Mouse (Mus musculus) midbrain, embryonic 12.5 days (tissue): Measurements from ENCODE around the gene Tbx15. TPM values are rescaled to one million over a fixed set of nuclear protein-coding genes. Genes with fewer than 3 reads are reported as not detected.

ENCODE experiments used
- ATAC-seq: fragments of 200-750 bp; cut with Nextera tagmentation; 2 replicates; pipeline ENCODE4 v1.8.0; 2017; ENCODE audit warnings: low read depth, moderate TSS enrichment, moderate library complexity; ENCODE audit not compliant: low FRiP score
- H3K27ac ChIP-seq: fragments of 300-500 bp; sonication (generic); replicated peaks from 2 replicates; pipeline ENCODE4 v1.5.1; 2016; ENCODE audit warnings: mild to moderate bottlenecking
- H3K27me3 ChIP-seq: fragments of 300-500 bp; sonication (generic); 2 replicates; pipeline ENCODE4 v1.6.1; 2016; ENCODE audit warnings: mild to moderate bottlenecking
- H3K36me3 ChIP-seq: fragments of 300-500 bp; sonication (generic); 2 replicates; pipeline ENCODE4 v1.6.1; 2016
- H3K4me1 ChIP-seq: fragments of 300-500 bp; sonication (generic); 2 replicates; pipeline ENCODE4 v1.6.1; 2016
- H3K4me2 ChIP-seq: fragments of 300-500 bp; sonication (generic); replicated peaks from 2 replicates; pipeline ENCODE4 v1.6.1; 2016; ENCODE audit warnings: mild to moderate bottlenecking, moderate library complexity
- H3K4me3 ChIP-seq: fragments of 300-500 bp; sonication (generic); 2 replicates; pipeline ENCODE4 v1.5.1; 2016; ENCODE audit warnings: mild to moderate bottlenecking
- H3K9ac ChIP-seq: fragments of 300-500 bp; sonication (generic); replicated peaks from 2 replicates; pipeline ENCODE4 v1.6.1; 2016; ENCODE audit warnings: mild to moderate bottlenecking, moderate library complexity
- H3K9me3 ChIP-seq: fragments of 300-500 bp; sonication (generic); 2 replicates; pipeline ENCODE4 v1.6.1; 2016; ENCODE audit warnings: mild to moderate bottlenecking
- WGBS: fragments of 180-500 bp; shearing (Covaris S2); methylation state at CpG from one replicate; pipeline ENCODE4 v1.1.7; 2016; 5-methylcytosine and 5-hydroxymethylcytosine counted together
- microRNA-seq: library from miRNA; unstranded; fragments of <30 nt; microRNA quantifications from one replicate; pipeline ENCODE4, GENCODE M21; 2017
- polyA plus RNA-seq: library from polyadenylated mRNA; unstranded; fragments of >200 nt; fragmentation: Nextera tagmentation; extraction: Ambion mirVana; gene quantifications from 2 replicates; pipeline ENCODE4 v1.2.1, GENCODE M21; 2016

Tbx15 gene
- polyA plus RNA-seq, 1 experiment from 2014 or later: 2.7 TPM

GRCm38 (mm10) chr3:99338756-99339155 lies 98.6 kb downstream of the Tbx15 start:
- WGBS: 31% methylated on average over 1 of the region's 1 CpGs
- no peak overlapping the region for H3K27ac ChIP-seq
- H3K36me3 ChIP-seq: no peaks in the 10 kb centered on the region
- H3K4me3 ChIP-seq: no peak overlapping the region
- no peak overlapping the region for H3K4me2 ChIP-seq
- H3K9ac ChIP-seq: no peak overlapping the region
- H3K4me1 ChIP-seq: no peaks in the 10 kb centered on the region
- no peak for ATAC-seq
- H3K27me3 ChIP-seq: no peaks in the 10 kb centered on the region
- H3K9me3 ChIP-seq: no peaks in the 10 kb centered on the region

GRCm38 (mm10) chr3:99340021-99340420 lies 99.8 kb downstream of the Tbx15 start:
- Histone ChIP-seq H3K4me1 (no peaks in the 10 kb centered on the region), H3K9ac (no peak overlapping the region), H3K27ac (no peak overlapping the region), H3K27me3 (no peaks in the 10 kb centered on the region), H3K9me3 (no peaks in the 10 kb centered on the region), H3K4me2 (no peak overlapping the region), H3K36me3 (no peaks in the 10 kb centered on the region), H3K4me3 (no peak overlapping the region)
- WGBS: 91% methylated on average over 3 of the region's 3 CpGs
- no peak for ATAC-seq

- no peak overlapping the region for H3K27ac ChIP-seq
- ATAC-seq: no peak
- WGBS: 88% methylated on average over 2 of the region's 2 CpGs
- no peaks in the 10 kb centered on the region for H3K4me1 ChIP-seq
- H3K9ac ChIP-seq: no peak overlapping the region
- no peak overlapping the region for H3K4me3 ChIP-seq
- no peaks in the 10 kb centered on the region for H3K36me3 ChIP-seq
- no peak overlapping the region for H3K4me2 ChIP-seq
- no peaks in the 10 kb centered on the region for H3K9me3 ChIP-seq
- H3K27me3 ChIP-seq: no peaks in the 10 kb centered on the region
Observed at GRCm38 (mm10) chr3:99379616-99380250, 139.6 kb downstream of the Tbx15 start.

- WGBS: 53% methylated on average over 3 of the region's 4 CpGs
Observed at GRCm38 (mm10) chr3:99387127-99387526, 146.9 kb downstream of the Tbx15 start.

More at GRCm38 (mm10) chr3:99387127-99387526, 146.9 kb downstream of the Tbx15 start:
- Histone ChIP-seq H3K9ac (no peak overlapping the region), H3K4me1 (no peaks in the 10 kb centered on the region), H3K4me2 (no peak overlapping the region), H3K4me3 (no peak overlapping the region), H3K36me3 (no peaks in the 10 kb centered on the region), H3K27ac (no peak overlapping the region), H3K27me3 (no peaks in the 10 kb centered on the region), H3K9me3 (no peaks in the 10 kb centered on the region)
- no peak for ATAC-seq

Small RNA genes within 50 kb of the gene (microRNA-seq; reads per million reads assigned to microRNA genes)
- gene Mir6481: not detected

Other genes with a start within 250 kb of the Tbx15 start
- gene Wars2, start 99.3 kb upstream of the Tbx15 start, polyA plus RNA-seq: 5.5 and 6.0 TPM in 2 replicates